Mouse (Mus musculus): Measurements from ENCODE around the gene Oat.

Oat gene

DNA sequence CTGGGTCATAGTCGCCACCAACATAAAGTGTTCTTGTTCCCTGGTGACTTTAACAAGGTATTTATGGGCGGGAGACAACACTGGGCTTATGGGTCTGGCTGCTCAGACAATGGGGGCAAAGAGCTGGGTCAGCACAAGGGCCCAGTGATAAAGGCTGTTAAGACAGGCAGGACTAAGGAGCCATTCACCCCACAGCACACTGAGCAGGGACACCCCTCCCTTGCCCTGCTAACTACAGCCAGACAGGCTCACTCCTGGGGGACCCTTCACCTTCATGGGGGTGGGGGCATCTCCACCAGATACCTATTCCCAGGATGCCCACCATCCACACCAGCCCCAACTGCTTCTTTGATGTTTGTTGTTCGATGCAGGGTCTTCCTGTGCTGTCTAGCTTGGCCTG lies 47.0 kb downstream of the Oat start:
- DNase-seq, result no peak

DNA sequence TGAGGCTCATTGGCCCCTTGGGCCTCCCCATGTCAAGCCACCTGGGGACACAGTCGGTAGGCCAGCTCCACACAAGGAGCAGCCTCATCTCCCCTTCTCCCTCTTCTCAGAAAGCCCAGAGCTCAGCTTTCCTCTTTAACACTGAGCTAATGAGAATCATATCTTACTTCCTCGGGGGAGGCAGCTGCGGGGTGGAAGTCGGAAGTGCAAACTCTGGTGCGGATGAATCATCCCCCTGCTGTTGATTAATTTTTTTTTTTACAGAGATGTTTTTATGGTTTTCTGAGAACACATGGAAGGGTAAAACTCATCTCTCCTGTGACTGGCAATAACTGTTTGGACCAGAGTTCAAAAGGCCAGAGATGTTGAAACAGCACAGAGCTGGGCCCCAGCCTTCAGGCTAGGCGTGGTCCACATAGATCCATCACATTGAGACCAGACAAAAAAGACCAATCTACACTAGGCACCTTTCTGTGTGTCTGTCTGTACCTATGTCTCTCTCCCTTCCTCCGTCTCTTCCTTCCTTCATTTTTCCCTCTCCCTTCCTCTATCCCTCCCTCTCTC lies 62.7 kb downstream of the Oat start:
- DNase-seq, result no peak

- DNase-seq, result no peak
Measured at GRCm38 (mm10) chr7:132509110-132509509, 67.1 kb downstream of the Oat start.
